Mouse (Mus musculus) CH12.LX (cell line): ENCODE results near the gene Slc35e2. TPM values are rescaled to one million over a fixed set of nuclear protein-coding genes. Genes with fewer than 3 reads are reported as not detected.

ENCODE experiments used
- DNase-seq: peaks from one replicate; pipeline ENCODE4 v3.0.0-alpha.2; 2013; ENCODE audit errors: extremely low read depth
- H3K27ac ChIP-seq: 2 replicates; pipeline ENCODE4 v1.5.1; 2012; ENCODE audit warnings: low read depth, mild to moderate bottlenecking, control low read depth, moderate library complexity; ENCODE audit not compliant: insufficient read depth
- H3K27me3 ChIP-seq: replicated peaks from 2 replicates; pipeline ENCODE3; 2012; ENCODE audit warnings: inconsistent platforms
- H3K36me3 ChIP-seq, 2 experiments: replicated peaks in 1 of 2; 2 replicates each; pipeline versions ENCODE3 to v1.6.1; 2012; ENCODE audit warnings: inconsistent platforms in 1 of 2, low read length in 1 of 2, mild to moderate bottlenecking in 1 of 2, mixed read lengths in 1 of 2, moderate library complexity in 1 of 2; ENCODE audit not compliant: control insufficient read depth in 1 of 2, insufficient read depth in 1 of 2
- H3K4me1 ChIP-seq, 2 experiments: 2 replicates each; pipeline ENCODE4 v1.6.1; 2012; ENCODE audit warnings: inconsistent platforms in 1 of 2, moderate library complexity in 1 of 2; ENCODE audit not compliant: insufficient read depth in 2 of 2, control insufficient read depth in 1 of 2
- H3K4me2 ChIP-seq: 2 replicates; pipeline ENCODE4 v1.6.1; 2012; ENCODE audit warnings: low read depth, mild to moderate bottlenecking, control low read depth; ENCODE audit not compliant: poor library complexity, insufficient read depth, severe bottlenecking
- H3K4me3 ChIP-seq, 3 experiments: fragments of 150-350 bp in 1 of 3; sonication (generic) in 1 of 3; replicated peaks in 1 of 3; 2 replicates each; pipeline versions ENCODE3 to v1.5.1; 2011 to 2012; ENCODE audit warnings: low read depth in 2 of 3, low read length in 2 of 3, mild to moderate bottlenecking in 2 of 3, moderate library complexity in 2 of 3, control low read depth in 1 of 3, improper control_type of control experiment in 1 of 3, inconsistent platforms in 1 of 3, mixed read lengths in 1 of 3; ENCODE audit not compliant: poor library complexity in 1 of 3
- H3K79me2 ChIP-seq: replicated peaks from 2 replicates; pipeline ENCODE4 v1.6.1; 2012; ENCODE audit warnings: mild to moderate bottlenecking, moderate library complexity; ENCODE audit not compliant: control insufficient read depth, poor library complexity, insufficient read depth, severe bottlenecking; ENCODE audit errors: extremely low read depth
- H3K9ac ChIP-seq: 2 replicates; pipeline ENCODE4 v1.6.1; 2012; ENCODE audit warnings: low read depth, mild to moderate bottlenecking, control low read depth, moderate library complexity; ENCODE audit not compliant: insufficient read depth
- H3K9me3 ChIP-seq: replicated peaks from 2 replicates; pipeline ENCODE3; 2012; ENCODE audit warnings: low read length, inconsistent platforms, mixed read lengths
- CHD1 ChIP-seq: IDR thresholded peaks from 2 replicates; pipeline ENCODE4 v1.6.1; 2012; ENCODE audit warnings: low read depth, low read length, improper control_type of control experiment, inconsistent platforms
- CHD2 ChIP-seq: IDR thresholded peaks from 2 replicates; pipeline ENCODE4 v1.6.1; 2011; ENCODE audit warnings: low read length, improper control_type of control experiment
- E2F4 ChIP-seq: IDR thresholded peaks from 2 replicates; pipeline ENCODE4 v1.6.1; 2011; ENCODE audit warnings: low read depth, low read length, improper control_type of control experiment; ENCODE audit not compliant: insufficient replicate concordance
- HCFC1 ChIP-seq: IDR thresholded peaks from 2 replicates; pipeline ENCODE4 v1.6.1; 2012; ENCODE audit warnings: low read depth, mild to moderate bottlenecking, inconsistent platforms, low read length, improper control_type of control experiment
- IRF4 ChIP-seq: IDR thresholded peaks from 2 replicates; pipeline ENCODE4 v1.6.1; 2014; ENCODE audit warnings: low read depth, mild to moderate bottlenecking, inconsistent platforms, low read length, improper control_type of control experiment
- JUND ChIP-seq: conservative IDR thresholded peaks from 2 replicates; pipeline ENCODE4 v1.6.1; 2011; ENCODE audit warnings: low read depth, low read length, improper control_type of control experiment
- NRF1 ChIP-seq: IDR thresholded peaks from 2 replicates; pipeline ENCODE4 v1.6.1; 2014; ENCODE audit warnings: low read depth, mild to moderate bottlenecking, inconsistent platforms, low read length, improper control_type of control experiment, moderate library complexity
- POLR2A ChIP-seq: IDR thresholded peaks from 2 replicates; pipeline ENCODE4 v1.6.1; 2011; ENCODE audit warnings: low read depth, mild to moderate bottlenecking, improper control_type of control experiment, low read length
- POLR2AphosphoS2 ChIP-seq: IDR thresholded peaks from 2 replicates; pipeline ENCODE4 v1.6.1; 2011; ENCODE audit warnings: low read depth, low read length, improper control_type of control experiment
- TBP ChIP-seq: conservative IDR thresholded peaks from 2 replicates; pipeline ENCODE4 v1.6.1; 2011; ENCODE audit warnings: low read depth, low read length, improper control_type of control experiment
- TCF12 ChIP-seq: IDR thresholded peaks from 2 replicates; pipeline ENCODE4 v1.6.1; 2014; ENCODE audit warnings: low read depth, mild to moderate bottlenecking, inconsistent platforms, low read length, improper control_type of control experiment
- ZMIZ1 ChIP-seq: IDR thresholded peaks from 2 replicates; pipeline ENCODE4 v1.6.1; 2012; ENCODE audit warnings: low read depth, mild to moderate bottlenecking, inconsistent platforms, low read length, improper control_type of control experiment
- dilution Hi-C: fragments of 300-500 bp; cut with MboI; formaldehyde crosslinking; loops from 2 replicates; pipeline ENCODE4 v1.14.3; 2020; ENCODE audit warnings: low sequenced_read_pairs; ENCODE audit not compliant: extremely low pct_unique_long_range_greater_than_20kb, extremely low pct_ligation_motif_present
- in situ Hi-C: fragments of 300-500 bp; cut with MboI; formaldehyde crosslinking; loops from 3 replicates; pipeline ENCODE4 v1.14.3; 2019; ENCODE audit warnings: low sequenced_read_pairs, low pct_ligation_motif_present, low pct_unique_long_range_greater_than_20kb, mixed read lengths
- polyA plus RNA-seq: library from polyadenylated mRNA; unstranded; fragments of >175 nt; gene quantifications from 2 replicates; pipeline ENCODE4 v1.2.1, GENCODE M21; 2012; ENCODE audit warnings: low read depth; ENCODE audit not compliant: insufficient read length
- total RNA-seq, 2 experiments: library from RNA; depleted of rRNA; stranded (reverse); fragments of 300-350 nt in 1 of 2; fragments of >200 nt in 1 of 2; gene quantifications; 2 replicates each; pipeline ENCODE4 v1.2.3; 2012 to 2014

The Slc35e2 gene
- total and polyA plus RNA-seq, 3 experiments, result 8.2 to 14.6 (median 9.9) TPM

DNA sequence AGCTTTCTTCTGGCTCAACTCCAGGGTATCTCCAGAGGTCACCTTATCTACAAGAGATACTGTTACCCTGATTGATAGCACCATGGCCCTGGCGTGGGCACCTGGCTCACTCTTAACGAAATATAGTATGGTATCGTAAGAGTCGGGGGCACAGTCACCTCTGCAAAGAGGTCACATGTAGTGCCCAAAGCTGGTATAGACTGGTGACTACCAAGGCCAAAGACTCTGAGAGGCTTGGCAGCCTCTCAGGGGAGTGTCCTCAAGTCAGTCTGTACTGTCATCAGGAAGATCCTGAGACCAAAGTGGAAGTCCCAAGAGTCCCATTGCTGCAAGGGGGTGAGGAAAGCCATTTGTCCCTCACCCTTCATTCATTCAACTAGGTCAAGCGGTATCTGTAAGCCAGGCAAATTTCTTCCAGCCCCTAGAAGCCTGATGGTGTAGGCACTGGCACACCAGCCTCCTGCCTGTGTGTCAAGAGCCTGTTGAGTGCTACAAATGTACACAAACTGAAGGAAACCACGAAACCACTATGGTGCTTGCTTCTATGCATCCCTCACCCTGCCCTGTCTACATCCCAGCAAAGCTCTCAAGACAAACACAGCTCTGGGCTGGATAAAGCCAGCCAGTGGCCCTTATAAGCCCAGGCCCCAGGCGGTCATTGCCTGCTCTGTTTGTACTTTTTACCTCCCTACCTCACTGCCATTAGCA is 10.1 kb upstream of the Slc35e2 start:
- H3K4me2 ChIP-seq, result no peak overlapping the region
- H3K4me1 ChIP-seq, result peaks cover 0 to 7% of the 10 kb centered on the region in 2 experiments; a peak in 2 of 4 replicates
- H3K9ac ChIP-seq, result no peak overlapping the region
- no peaks in the 10 kb centered on the region for H3K9me3 ChIP-seq
- in situ Hi-C loops, result no loop called here
- TF ChIP-seq CHD2 (no peak), TCF12 (no peak)
- dilution Hi-C loops, result no loop called here
- no peaks in the 10 kb centered on the region for H3K79me2 ChIP-seq
- no peak overlapping the region for H3K27ac ChIP-seq
- DNase-seq, result no peak
- peaks cover 42 to 59% of the 10 kb centered on the region in 2 experiments for H3K36me3 ChIP-seq
- H3K27me3 ChIP-seq, result no peaks in the 10 kb centered on the region
- H3K4me3 ChIP-seq, result no peak overlapping the region

DNA sequence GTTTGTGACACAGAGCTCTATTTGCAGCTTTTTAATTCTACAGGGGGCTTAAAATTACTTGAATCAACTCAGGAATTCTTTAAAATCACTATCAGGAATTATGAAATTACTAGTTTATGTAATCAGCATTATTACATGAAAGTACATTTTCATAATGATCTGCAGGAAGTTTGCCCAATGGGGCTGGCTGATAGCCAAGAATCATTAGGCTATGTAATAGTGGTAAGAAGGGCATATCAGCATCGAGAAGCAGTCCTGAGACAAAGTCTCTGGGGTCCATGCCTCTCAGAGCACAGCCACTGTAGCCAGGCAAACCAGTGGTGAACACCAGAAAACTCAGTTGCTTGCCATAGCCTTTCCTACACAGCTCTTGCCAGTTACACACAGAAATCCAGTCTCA is 7.4 kb upstream of the Slc35e2 start:
- TF ChIP-seq HCFC1, result no peak
- Histone ChIP-seq H3K36me3 (peaks cover 17 to 33% of the 10 kb centered on the region in 2 experiments), H3K9ac (no peak overlapping the region), H3K4me2 (no peak overlapping the region), H3K27me3 (no peaks in the 10 kb centered on the region), H3K27ac (no peak overlapping the region), H3K9me3 (no peaks in the 10 kb centered on the region), H3K79me2 (no peaks in the 10 kb centered on the region), H3K4me3 (no peak overlapping the region), H3K4me1 (peaks cover 6 to 26% of the 10 kb centered on the region in 2 experiments)
- in situ Hi-C loops (no loop called here), dilution Hi-C loops (no loop called here)
- DNase-seq, result no peak

DNA sequence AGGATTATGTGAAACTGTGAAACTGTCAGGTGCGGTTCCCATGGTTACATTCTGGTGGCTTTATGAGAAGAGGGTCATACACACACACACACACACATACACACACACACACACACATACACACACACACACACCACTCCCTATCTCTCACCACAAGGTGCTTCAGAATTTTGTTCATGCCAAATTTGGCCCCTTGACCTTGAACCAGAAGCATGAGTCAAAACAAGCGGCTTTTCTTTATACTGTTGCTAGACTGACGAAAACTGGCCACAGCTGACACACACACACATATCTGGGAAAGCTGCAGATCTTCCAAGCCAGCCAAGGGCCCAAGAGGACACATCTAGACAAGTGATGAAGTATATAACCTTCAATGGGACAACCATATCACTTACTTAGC is 5.4 kb upstream of the Slc35e2 start:
- DNase-seq, result no peak
- H3K36me3 ChIP-seq, result peaks cover 0 to 14% of the 10 kb centered on the region in 2 experiments
- TF ChIP-seq E2F4, result no peak
- no peak for TF ChIP-seq HCFC1
- no peak for TF ChIP-seq JUND
- TF ChIP-seq ZMIZ1, result no peak
- TF ChIP-seq TCF12, result no peak
- no peak for TF ChIP-seq POLR2A
- TF ChIP-seq CHD1, result no peak
- no peak for TF ChIP-seq CHD2
- TF ChIP-seq IRF4, result no peak
- no peak for TF ChIP-seq POLR2AphosphoS2
- TF ChIP-seq TBP, result no peak
- TF ChIP-seq NRF1, result no peak
- no peaks in the 10 kb centered on the region for H3K79me2 ChIP-seq
- H3K27me3 ChIP-seq, result no peaks in the 10 kb centered on the region
- H3K4me1 ChIP-seq, result peaks cover 6 to 28% of the 10 kb centered on the region in 2 experiments
- dilution Hi-C loops, result no loop called here
- H3K4me3 ChIP-seq, result no peak overlapping the region
- no peaks in the 10 kb centered on the region for H3K9me3 ChIP-seq
- no peak overlapping the region for H3K4me2 ChIP-seq
- in situ Hi-C loops, result no loop called here
- H3K27ac ChIP-seq, result no peak overlapping the region
- H3K9ac ChIP-seq, result no peak overlapping the region
